Mouse (Mus musculus) cerebellum, adult 2 months (tissue): ENCODE measurements around the gene Gm853. TPM values are rescaled to one million over a fixed set of nuclear protein-coding genes. Genes with fewer than 3 reads are reported as not detected.

Experiments used
- DNase-seq, 2 experiments: peaks; one replicate each; pipeline ENCODE4 v3.0.0; 2021
- H3K27ac ChIP-seq: fragments of 200-500 bp; 2 replicates; pipeline ENCODE4 v1.5.1; 2012; ENCODE audit warnings: low read length, control low read depth, inconsistent platforms; ENCODE audit not compliant: insufficient read depth
- H3K27me3 ChIP-seq: fragments of 200-500 bp; 2 replicates; pipeline ENCODE4 v1.6.1; 2012; ENCODE audit warnings: inconsistent platforms, mild to moderate bottlenecking, low read length, moderate library complexity; ENCODE audit not compliant: control insufficient read depth, insufficient read depth
- H3K4me1 ChIP-seq: fragments of 200-500 bp; 2 replicates; pipeline ENCODE4 v1.6.1; 2011; ENCODE audit warnings: low read length; ENCODE audit not compliant: control insufficient read depth, insufficient read depth
- H3K4me3 ChIP-seq: fragments of 200-500 bp; replicated peaks from 2 replicates; pipeline ENCODE3; 2011; ENCODE audit warnings: mild to moderate bottlenecking, low read depth, low read length, control low read depth; ENCODE audit not compliant: insufficient read depth
- CTCF ChIP-seq: fragments of 200-500 bp; IDR thresholded peaks from 2 replicates; pipeline ENCODE4 v1.5.1; 2011; ENCODE audit warnings: low read depth, mild to moderate bottlenecking, control low read depth, low read length, moderate library complexity, borderline replicate concordance; ENCODE audit not compliant: insufficient read depth
- POLR2A ChIP-seq: fragments of 200-500 bp; IDR thresholded peaks from 2 replicates; pipeline ENCODE4 v1.6.1; 2011; ENCODE audit warnings: low read length, control low read depth, borderline replicate concordance; ENCODE audit not compliant: insufficient read depth
- WGBS: fragments of 180-500 bp; shearing (Covaris S2); methylation state at CpG from one replicate; pipeline ENCODE4 v1.1.7; 2018; 5-methylcytosine and 5-hydroxymethylcytosine counted together
- polyA plus RNA-seq: library from polyadenylated mRNA; depleted of rRNA; stranded (reverse); fragments of >200 nt; gene quantifications from 2 replicates; pipeline ENCODE4 v1.2.3, GENCODE M21; 2012

Gene Gm853
- polyA plus RNA-seq, 1 experiment: 0.33 TPM

DNA sequence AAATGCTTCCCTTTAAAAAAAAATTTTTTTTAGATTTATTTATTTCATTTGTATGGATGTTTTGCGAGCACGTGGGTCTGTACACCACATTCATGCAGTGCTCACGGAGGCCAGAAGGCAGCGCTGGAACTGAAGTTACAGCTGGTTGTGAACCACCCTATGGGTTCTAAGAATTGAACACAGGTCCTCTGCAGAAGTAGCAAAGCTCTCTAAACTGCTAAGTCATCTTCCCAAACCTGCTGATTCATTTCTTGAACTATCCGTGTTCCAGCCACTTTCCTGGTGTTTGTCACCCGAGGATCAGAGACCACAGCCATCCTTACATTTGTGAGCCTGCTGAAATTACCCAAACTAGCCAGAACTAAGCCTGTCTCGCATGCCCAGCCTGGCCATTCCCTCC lies 9.8 kb downstream of the Gm853 start:
- Histone ChIP-seq H3K27me3 (no peaks in the 10 kb centered on the region), H3K27ac (no peak overlapping the region), H3K4me1 (no peaks in the 10 kb centered on the region), H3K4me3 (no peak overlapping the region)
- TF ChIP-seq CTCF (no peak), POLR2A (no peak)
- 77% methylated on average over 7 of the region's 7 CpGs for WGBS
- no peak for DNase-seq

DNA sequence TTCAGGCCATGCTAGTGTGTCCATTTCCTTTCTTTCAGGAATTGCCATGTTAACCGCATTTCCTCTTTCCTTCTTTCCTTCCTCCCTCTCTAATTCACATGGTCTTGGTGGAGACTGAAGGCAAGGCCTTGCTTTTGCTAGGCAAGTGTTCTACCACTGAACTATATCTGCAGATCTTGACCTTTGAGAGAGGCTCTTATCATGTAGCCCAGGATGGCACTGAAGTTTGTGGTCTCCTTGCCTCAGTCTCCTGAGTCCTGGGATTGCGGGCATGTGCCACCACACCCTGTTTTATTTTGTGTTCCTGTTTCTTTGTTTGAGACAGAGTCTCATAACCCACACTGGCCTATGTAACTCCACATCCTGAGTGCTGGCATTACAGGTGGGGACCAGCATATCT lies 10.3 kb downstream of the Gm853 start:
- H3K4me3 ChIP-seq: no peak overlapping the region
- 90% methylated on average over 2 of the region's 2 CpGs for WGBS
- H3K27me3 ChIP-seq: no peaks in the 10 kb centered on the region
- DNase-seq: no peak
- no peaks in the 10 kb centered on the region for H3K4me1 ChIP-seq
- H3K27ac ChIP-seq: no peak overlapping the region
- TF ChIP-seq CTCF (no peak), POLR2A (no peak)

DNA sequence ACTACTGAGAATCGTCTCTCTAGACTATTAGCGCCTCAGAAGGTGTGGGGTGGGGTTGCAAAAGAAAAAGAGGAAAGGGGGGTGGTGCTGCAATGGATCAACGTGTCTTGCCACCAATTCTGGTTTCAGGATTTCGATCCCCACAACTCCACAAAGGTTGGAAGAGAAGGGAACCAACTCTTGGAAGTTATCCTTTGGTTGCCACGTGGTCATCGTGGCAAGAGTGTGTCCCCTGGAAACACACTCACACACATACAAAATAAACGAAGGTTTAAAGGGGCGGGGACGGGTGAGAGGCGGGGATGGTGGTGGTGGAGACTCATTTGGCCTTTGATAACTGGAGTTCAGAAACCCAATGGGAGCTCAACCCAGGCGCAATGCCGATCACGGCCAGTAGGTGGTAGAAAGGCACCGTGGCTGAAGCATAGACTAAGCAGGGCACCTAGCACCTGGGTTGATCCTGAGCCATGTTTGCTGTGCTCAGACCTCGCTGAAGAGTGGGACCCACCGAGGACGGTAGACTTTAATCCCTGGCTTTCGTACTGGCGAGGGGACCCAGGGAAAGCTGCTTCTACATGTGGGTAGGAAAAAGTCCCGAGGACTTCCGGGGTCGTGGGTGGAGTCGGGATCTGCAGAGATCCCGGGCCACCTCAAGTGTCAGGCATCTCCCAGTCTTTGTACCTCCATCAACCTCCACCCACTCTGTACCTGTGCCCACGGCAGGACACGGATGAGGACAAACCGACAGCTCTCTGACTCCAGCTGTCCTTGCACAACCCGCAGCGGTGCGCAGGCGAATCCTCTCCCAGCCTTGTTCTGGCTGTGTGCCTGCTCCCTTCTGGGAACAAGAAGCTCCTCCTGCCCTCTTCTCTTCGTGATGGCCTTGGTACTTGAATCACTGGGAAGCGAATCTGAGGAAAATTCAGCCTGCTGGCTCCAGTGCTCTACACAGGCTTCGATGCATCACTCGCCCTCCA lies 23.2 kb downstream of the Gm853 start:
- Histone ChIP-seq H3K27ac (no peak overlapping the region), H3K4me1 (no peaks in the 10 kb centered on the region), H3K27me3 (no peaks in the 10 kb centered on the region), H3K4me3 (peak overlapping the region; percentile 61)
- DNase-seq: peak; percentile 88 to 96
- no peak for TF ChIP-seq POLR2A
- TF ChIP-seq CTCF: peak; percentile 98
- WGBS: 8% methylated on average over 35 of the region's 35 CpGs

DNA sequence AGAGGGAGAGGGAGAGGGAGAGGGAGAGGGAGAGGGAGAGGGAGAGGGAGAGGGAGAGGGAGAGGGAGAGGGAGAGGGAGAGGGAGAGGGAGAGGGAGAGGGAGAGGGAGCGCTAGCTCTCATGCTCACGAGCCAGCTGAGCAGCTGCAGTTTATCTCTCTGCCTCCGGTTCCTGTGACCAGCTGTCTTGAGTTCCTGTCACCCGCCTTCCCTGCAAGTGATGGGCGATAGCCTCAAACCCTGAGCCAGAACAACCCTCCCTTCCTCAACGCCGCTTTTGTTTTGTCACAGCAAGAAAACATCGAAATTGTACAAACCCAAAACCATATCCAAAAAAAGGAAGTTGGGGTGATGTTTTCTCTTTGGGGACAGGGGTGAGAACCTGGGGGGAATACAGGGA lies 25.7 kb downstream of the Gm853 start:
- TF ChIP-seq POLR2A: no peak
- TF ChIP-seq CTCF: no peak
- no peak overlapping the region for H3K4me3 ChIP-seq
- no peak overlapping the region for H3K27ac ChIP-seq
- no peak for DNase-seq
- no peaks in the 10 kb centered on the region for H3K4me1 ChIP-seq
- no peaks in the 10 kb centered on the region for H3K27me3 ChIP-seq
- WGBS: 56% methylated on average over 8 of the region's 8 CpGs

DNA sequence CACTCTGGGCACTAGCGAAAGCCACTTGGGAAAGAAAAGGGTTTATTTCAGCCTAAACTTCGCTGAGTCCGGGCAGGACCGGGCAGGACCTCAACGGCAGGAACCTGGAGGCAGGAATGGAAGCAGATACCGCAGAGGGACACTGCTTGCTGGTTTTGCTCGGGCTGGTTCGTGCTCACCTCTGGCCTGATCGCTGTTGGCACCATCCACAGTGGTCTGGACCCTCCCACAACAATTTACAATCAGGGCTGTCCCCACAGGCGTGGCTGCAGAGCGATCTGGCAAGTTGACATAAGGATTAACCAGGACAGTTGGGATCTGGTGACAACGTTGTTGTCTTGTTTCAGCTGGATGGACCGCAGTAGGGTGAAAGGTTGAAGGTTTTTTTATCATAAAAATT lies 26.3 kb downstream of the Gm853 start:
- 59% methylated on average over 13 of the region's 13 CpGs for WGBS
- TF ChIP-seq POLR2A (no peak), CTCF (no peak)
- H3K27me3 ChIP-seq: no peaks in the 10 kb centered on the region
- H3K4me3 ChIP-seq: no peak overlapping the region
- H3K4me1 ChIP-seq: no peaks in the 10 kb centered on the region
- no peak overlapping the region for H3K27ac ChIP-seq
- no peak for DNase-seq

DNA sequence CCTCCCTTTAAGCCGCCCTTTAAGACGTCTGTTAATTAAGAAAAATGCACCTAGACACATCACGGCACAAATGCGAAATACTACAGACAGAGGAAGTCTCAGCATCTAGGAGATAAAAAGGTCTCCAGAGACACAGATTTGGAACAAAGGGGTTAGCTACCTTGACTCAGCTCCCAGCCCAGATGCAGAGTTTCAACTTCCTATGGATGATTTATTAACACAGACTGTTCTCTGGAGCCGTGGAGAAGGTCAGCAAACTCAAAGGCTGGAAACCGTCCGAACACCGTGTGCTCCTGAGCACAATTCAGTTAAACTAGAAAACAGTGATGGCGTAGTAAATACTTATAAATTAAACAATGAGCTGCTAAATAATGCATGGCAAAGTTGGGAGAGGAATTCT lies 29.9 kb downstream of the Gm853 start:
- no peak for DNase-seq
- H3K27ac ChIP-seq: no peak overlapping the region
- H3K4me3 ChIP-seq: no peak overlapping the region
- TF ChIP-seq CTCF: no peak
- no peak for TF ChIP-seq POLR2A
- no peaks in the 10 kb centered on the region for H3K4me1 ChIP-seq
- 79% methylated on average over 9 of the region's 9 CpGs for whole genome bisulfite sequencing
- H3K27me3 ChIP-seq: no peaks in the 10 kb centered on the region

DNA sequence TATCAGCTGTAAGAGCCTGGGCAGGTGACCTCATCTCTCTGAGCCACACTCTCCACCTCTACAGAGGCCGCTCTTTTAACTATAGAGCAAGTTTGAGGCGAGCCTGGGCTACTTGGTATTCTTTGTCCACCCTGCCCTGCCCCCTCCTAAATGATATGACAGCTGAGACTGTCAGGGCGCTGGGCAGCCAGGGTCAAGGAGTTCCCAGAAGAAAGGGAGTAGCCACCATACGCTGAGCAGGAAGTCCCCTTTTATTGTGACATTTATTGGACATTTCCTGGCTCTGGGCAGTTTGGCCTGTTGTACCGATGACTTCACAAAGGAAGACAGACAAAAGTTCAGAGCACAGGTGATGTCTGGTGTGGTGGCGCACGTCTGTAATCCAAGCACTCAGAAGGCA lies 32.6 kb downstream of the Gm853 start:
- H3K4me1 ChIP-seq: no peaks in the 10 kb centered on the region
- DNase-seq: no peak
- H3K4me3 ChIP-seq: no peak overlapping the region
- H3K27me3 ChIP-seq: no peaks in the 10 kb centered on the region
- 83% methylated on average over 7 of the region's 7 CpGs for WGBS
- H3K27ac ChIP-seq: no peak overlapping the region
- TF ChIP-seq POLR2A (no peak), CTCF (no peak)

DNA sequence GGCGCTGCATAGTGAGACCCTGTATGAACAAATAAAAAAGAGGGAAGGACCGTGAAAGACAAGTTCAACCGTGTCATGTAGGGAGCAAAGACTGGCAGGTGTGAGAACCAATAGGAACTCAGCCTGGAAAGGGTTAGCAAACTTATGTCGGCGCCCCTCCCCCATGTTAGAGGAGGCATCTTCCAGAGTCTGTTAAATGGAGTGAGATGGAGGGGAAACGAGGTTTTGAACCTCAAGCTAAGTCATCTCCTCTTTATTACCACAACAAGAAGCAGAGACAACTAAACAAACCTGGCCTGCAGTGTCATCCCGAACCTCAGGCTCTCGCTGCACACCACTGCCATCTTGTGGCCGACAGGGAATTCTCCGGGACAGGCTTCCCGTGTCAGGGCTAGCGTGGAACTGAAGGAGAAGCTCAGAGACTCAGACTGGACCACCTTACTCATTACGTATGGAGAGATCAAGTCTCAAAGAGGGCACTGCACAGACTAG lies 33.3 kb downstream of the Gm853 start:
- Histone ChIP-seq H3K27ac (no peak overlapping the region), H3K4me3 (no peak overlapping the region), H3K4me1 (no peaks in the 10 kb centered on the region; the same call in 1 of the 2 replicates), H3K27me3 (no peaks in the 10 kb centered on the region)
- TF ChIP-seq CTCF: peak; percentile 99
- TF ChIP-seq POLR2A: no peak
- DNase-seq: peak; percentile 78 to 86
- WGBS: 2% methylated on average over 13 of the region's 13 CpGs
